Mouse (Mus musculus): ENCODE measurements around the gene Kcnb1. TPM values are rescaled to one million over a fixed set of nuclear protein-coding genes. Genes with fewer than 3 reads are reported as not detected.

The Kcnb1 gene
- polyA plus RNA-seq, 1 experiment from 2014 or later: 1.3 TPM

GRCm38 (mm10) chr2:167059536-167059935, 130.4 kb downstream of the Kcnb1 start:
- peaks cover 42% of the 10 kb centered on the region for H3K36me3 ChIP-seq (replicated peaks)
- no peak overlapping the region for H3K9ac ChIP-seq
- WGBS: 35% methylated on average over 8 of the region's 8 CpGs
- H3K27ac ChIP-seq: no peak overlapping the region
- no peak for ATAC-seq (ENCODE audit: low FRiP score)
- no peak overlapping the region for H3K4me2 ChIP-seq
- peaks cover 26% of the 10 kb centered on the region for H3K4me1 ChIP-seq
- H3K4me3 ChIP-seq (replicated peaks): no peak overlapping the region
- no peaks in the 10 kb centered on the region for H3K9me3 ChIP-seq
- no peaks in the 10 kb centered on the region for H3K27me3 ChIP-seq

GRCm38 (mm10) chr2:167058814-167059387, 131.1 kb downstream of the Kcnb1 start:
- H3K9ac ChIP-seq: no peak overlapping the region
- no peaks in the 10 kb centered on the region for H3K27me3 ChIP-seq
- WGBS: 68% methylated on average over 3 of the region's 3 CpGs
- peaks cover 25% of the 10 kb centered on the region for H3K4me1 ChIP-seq
- H3K9me3 ChIP-seq: no peaks in the 10 kb centered on the region
- no peak overlapping the region for H3K4me3 ChIP-seq (replicated peaks)
- peaks cover 43% of the 10 kb centered on the region for H3K36me3 ChIP-seq (replicated peaks)
- no peak overlapping the region for H3K4me2 ChIP-seq
- H3K27ac ChIP-seq: no peak overlapping the region
- ATAC-seq (ENCODE audit: low FRiP score): no peak

DNA sequence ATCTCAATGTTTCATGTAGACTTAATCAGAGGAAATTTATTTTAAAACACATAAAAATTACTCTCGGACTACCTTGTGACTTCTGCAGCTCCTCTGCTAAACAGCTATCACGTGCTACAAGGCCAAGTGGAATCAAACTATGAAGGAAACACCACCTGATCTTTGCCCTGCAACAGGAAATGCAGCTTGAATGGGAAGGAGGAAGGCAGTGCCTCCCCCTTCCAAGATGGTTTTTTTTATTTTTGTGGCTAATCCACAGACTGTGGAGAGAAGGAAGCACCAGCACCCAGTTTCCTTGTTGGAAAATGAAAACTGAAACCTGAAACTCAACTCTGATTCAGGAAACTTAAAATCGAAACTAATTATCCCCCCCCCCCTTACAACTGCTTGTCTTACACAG, 131.8 kb downstream of the Kcnb1 start:
- peaks cover 32% of the 10 kb centered on the region for H3K4me1 ChIP-seq
- no peak overlapping the region for H3K9ac ChIP-seq
- H3K27me3 ChIP-seq: no peaks in the 10 kb centered on the region
- WGBS: 72% methylated on average over 3 of the region's 3 CpGs
- no peak overlapping the region for H3K4me3 ChIP-seq (replicated peaks)
- no peaks in the 10 kb centered on the region for H3K9me3 ChIP-seq
- no peak overlapping the region for H3K27ac ChIP-seq
- ATAC-seq (ENCODE audit: low FRiP score): no peak
- H3K4me2 ChIP-seq: no peak overlapping the region
- peaks cover 49% of the 10 kb centered on the region for H3K36me3 ChIP-seq (replicated peaks)

DNA sequence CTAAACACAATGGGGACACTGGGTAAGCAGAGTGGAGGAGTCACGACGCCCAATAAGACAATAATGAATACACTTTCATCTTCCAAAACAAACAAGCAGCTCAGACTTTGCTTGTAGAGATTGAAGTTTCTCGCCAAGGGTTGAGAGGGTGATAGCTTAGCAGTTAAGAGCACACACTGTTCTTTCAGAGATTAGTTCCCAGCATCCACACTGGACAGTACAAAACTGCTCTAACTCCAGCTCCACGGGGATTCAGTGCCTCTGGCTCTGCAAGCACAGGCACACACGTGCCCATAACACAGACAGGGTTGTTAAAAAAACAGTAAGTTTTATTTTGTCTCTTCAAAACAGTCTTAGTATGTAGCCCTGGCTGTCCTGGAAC, 133.0 kb downstream of the Kcnb1 start:
- H3K4me2 ChIP-seq: no peak overlapping the region
- H3K36me3 ChIP-seq (replicated peaks): peaks cover 56% of the 10 kb centered on the region
- 91% methylated on average over 5 of the region's 5 CpGs for WGBS
- no peaks in the 10 kb centered on the region for H3K27me3 ChIP-seq
- H3K4me1 ChIP-seq: peaks cover 35% of the 10 kb centered on the region
- no peak for ATAC-seq (ENCODE audit: low FRiP score)
- H3K9ac ChIP-seq: no peak overlapping the region
- no peak overlapping the region for H3K4me3 ChIP-seq (replicated peaks)
- H3K9me3 ChIP-seq: no peaks in the 10 kb centered on the region
- H3K27ac ChIP-seq: no peak overlapping the region

DNA sequence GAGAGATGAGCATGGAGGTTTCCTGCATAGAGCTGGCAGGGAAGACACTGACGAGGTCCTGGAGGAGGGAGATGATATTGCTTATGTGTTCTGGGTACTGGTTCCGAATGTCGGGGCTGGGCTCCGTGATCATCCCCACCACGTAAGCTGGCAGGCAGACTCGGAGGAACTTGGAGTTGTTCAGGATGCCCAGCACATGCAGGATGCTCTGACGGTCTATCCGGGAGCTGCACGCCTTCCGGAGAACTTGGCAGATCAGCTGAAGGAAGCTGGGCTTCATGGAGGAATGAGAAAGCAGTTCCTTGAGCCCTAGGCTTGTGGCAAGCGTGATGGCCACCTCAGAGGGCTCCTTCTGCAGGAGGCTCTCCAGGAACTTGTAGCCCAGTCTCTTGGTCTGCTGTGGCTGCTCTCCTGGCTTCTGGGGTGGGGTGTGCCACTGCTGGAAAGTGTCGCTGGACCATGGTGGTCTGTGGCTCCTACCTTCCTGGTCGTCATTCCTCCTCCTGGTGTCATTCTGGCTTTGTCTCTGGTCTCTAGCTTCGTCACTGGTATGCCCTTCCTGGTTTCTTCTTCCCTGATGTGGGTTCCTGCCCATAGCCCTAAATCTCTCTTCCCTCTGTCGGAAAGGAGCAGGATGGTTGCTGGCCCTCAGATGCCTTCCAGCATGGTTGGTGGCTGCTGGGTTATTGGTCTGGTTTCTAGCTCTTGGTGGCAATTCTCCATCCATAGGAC, 133.6 kb downstream of the Kcnb1 start:
- Histone ChIP-seq H3K9me3 (no peaks in the 10 kb centered on the region), H3K27ac (no peak overlapping the region), H3K4me1 (peaks cover 29% of the 10 kb centered on the region), H3K9ac (no peak overlapping the region), H3K36me3 (replicated peaks) (peaks cover 59% of the 10 kb centered on the region), H3K4me3 (replicated peaks) (no peak overlapping the region), H3K4me2 (no peak overlapping the region), H3K27me3 (no peaks in the 10 kb centered on the region)
- WGBS: 96% methylated on average over 15 of the region's 15 CpGs
- no peak for ATAC-seq (ENCODE audit: low FRiP score)

DNA sequence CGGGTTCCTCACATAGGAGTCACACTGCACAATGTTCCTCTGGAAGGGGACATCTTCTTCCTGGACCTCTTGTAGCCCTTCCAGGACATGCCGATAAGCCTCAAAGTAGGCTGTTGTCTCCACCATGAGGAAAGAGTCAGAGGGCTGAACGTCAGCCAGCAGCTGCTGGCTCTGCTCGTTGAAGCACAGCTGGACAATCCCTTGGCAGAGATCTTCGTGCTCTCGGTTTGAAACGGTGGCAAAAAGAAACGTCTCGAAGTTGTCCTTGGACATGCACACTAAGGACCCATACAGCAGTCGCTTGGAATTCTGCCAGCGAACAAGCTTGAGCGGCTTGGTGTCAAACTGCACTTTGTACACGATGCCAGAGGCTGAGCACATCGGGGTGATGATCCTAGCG, 134.6 kb downstream of the Kcnb1 start:
- Histone ChIP-seq H3K9me3 (no peaks in the 10 kb centered on the region), H3K36me3 (replicated peaks) (peaks cover 64% of the 10 kb centered on the region), H3K4me3 (replicated peaks) (no peak overlapping the region), H3K4me2 (no peak overlapping the region), H3K27me3 (no peaks in the 10 kb centered on the region), H3K4me1 (peaks cover 20% of the 10 kb centered on the region), H3K9ac (no peak overlapping the region), H3K27ac (no peak overlapping the region)
- no peak for ATAC-seq (ENCODE audit: low FRiP score)
- WGBS: 93% methylated on average over 15 of the region's 15 CpGs

GRCm38 (mm10) chr2:167053127-167053844, 136.7 kb downstream of the Kcnb1 start:
- no peak overlapping the region for H3K4me3 ChIP-seq (replicated peaks)
- H3K27ac ChIP-seq: peak overlapping the region; percentile 42; the same call in 1 of the 2 replicates
- no peaks in the 10 kb centered on the region for H3K9me3 ChIP-seq
- peaks cover 74% of the 10 kb centered on the region for H3K36me3 ChIP-seq (replicated peaks)
- no peak overlapping the region; the same call in 1 of the 2 replicates for H3K4me2 ChIP-seq
- ATAC-seq (ENCODE audit: low FRiP score): peak; percentile 49; the same call in 1 of the 2 replicates
- H3K9ac ChIP-seq: no peak overlapping the region
- 64% methylated on average over 9 of the region's 9 CpGs for WGBS
- no peaks in the 10 kb centered on the region for H3K27me3 ChIP-seq
- peaks cover 10% of the 10 kb centered on the region for H3K4me1 ChIP-seq

GRCm38 (mm10) chr2:167048698-167049358, 141.1 kb downstream of the Kcnb1 start:
- no peak for ATAC-seq (ENCODE audit: low FRiP score)
- Histone ChIP-seq H3K36me3 (replicated peaks) (peaks cover 77% of the 10 kb centered on the region), H3K9me3 (no peaks in the 10 kb centered on the region), H3K9ac (no peak overlapping the region), H3K4me2 (no peak overlapping the region), H3K27me3 (no peaks in the 10 kb centered on the region), H3K4me3 (replicated peaks) (no peak overlapping the region), H3K4me1 (peaks cover 10% of the 10 kb centered on the region), H3K27ac (no peak overlapping the region)
- 87% methylated on average over 8 of the region's 8 CpGs for WGBS

GRCm38 (mm10) chr2:167048223-167048622, 141.7 kb downstream of the Kcnb1 start:
- Histone ChIP-seq H3K9me3 (no peaks in the 10 kb centered on the region), H3K4me2 (no peak overlapping the region), H3K4me1 (peaks cover 4% of the 10 kb centered on the region), H3K9ac (no peak overlapping the region), H3K27ac (no peak overlapping the region), H3K27me3 (no peaks in the 10 kb centered on the region), H3K36me3 (replicated peaks) (peaks cover 77% of the 10 kb centered on the region), H3K4me3 (replicated peaks) (no peak overlapping the region)
- WGBS: 97% methylated on average over 10 of the region's 10 CpGs
- ATAC-seq (ENCODE audit: low FRiP score): no peak

Other genes with a start within 250 kb of the Kcnb1 start
- 121 and 125 TPM in 2 replicates for gene Stau1, start 193.9 kb downstream of the Kcnb1 start, polyA plus RNA-seq (2016; fragmentation: Nextera tagmentation; extraction: Ambion mirVana)
- gene Ddx27, start 175.0 kb downstream of the Kcnb1 start, polyA plus RNA-seq (2016; fragmentation: Nextera tagmentation; extraction: Ambion mirVana): 55.9 and 56.6 TPM in 2 replicates
- gene Znfx1, start 127.1 kb downstream of the Kcnb1 start, polyA plus RNA-seq (2016; fragmentation: Nextera tagmentation; extraction: Ambion mirVana): 8.5 and 9.2 TPM in 2 replicates
- gene Ptgis, start 50.4 kb upstream of the Kcnb1 start, polyA plus RNA-seq (2016; fragmentation: Nextera tagmentation; extraction: Ambion mirVana): 4.8 and 6.0 TPM in 2 replicates
- 7.6 and 13.4 TPM in 2 replicates for gene B4galt5, start 159.0 kb upstream of the Kcnb1 start, polyA plus RNA-seq (2016; fragmentation: Nextera tagmentation; extraction: Ambion mirVana)
- gene Slc9a8, start 231.6 kb upstream of the Kcnb1 start, polyA plus RNA-seq (2016; fragmentation: Nextera tagmentation; extraction: Ambion mirVana): 26.5 and 26.7 TPM in 2 replicates

Data from forebrain, embryonic 12.5 days (tissue).